Mouse (Mus musculus): ENCODE data around the gene Hist1h2ag.

GRCm38 (mm10) chr13:22041651-22042567 lies 835 bp downstream of the Hist1h2ag start:
- no peak for TF ChIP-seq CTCF (IDR thresholded peaks at IDR 0.05; ENCODE audit: borderline replicate concordance, insufficient read depth, low read depth, low read length)
- TF ChIP-seq POLR2A (IDR thresholded peaks at IDR 0.05; ENCODE audit: borderline replicate concordance, insufficient read depth, low read length) = no peak
